Mouse (Mus musculus) neural tube, embryonic 11.5 days (tissue): ENCODE measurements around the gene Sel1l3. TPM values are rescaled to one million over a fixed set of nuclear protein-coding genes. Genes with fewer than 3 reads are reported as not detected.

Source experiments
- ATAC-seq: fragments of 200-750 bp; cut with Nextera tagmentation; 2 replicates; pipeline ENCODE4 v1.8.0; 2017; ENCODE audit warnings: moderate number of reproducible peaks, mild to moderate bottlenecking, moderate TSS enrichment, moderate library complexity; ENCODE audit not compliant: insufficient read depth, low FRiP score, low TSS enrichment
- DNase-seq: peaks from one replicate; pipeline ENCODE4 v3.0.0-alpha.2; 2015; ENCODE audit warnings: low spot score
- H3K27ac ChIP-seq: fragments of 300-500 bp; sonication (generic); 2 replicates; pipeline ENCODE4 v1.5.1; 2014; ENCODE audit warnings: low read depth, mild to moderate bottlenecking, low read length
- H3K27me3 ChIP-seq: fragments of 300-500 bp; sonication (generic); 2 replicates; pipeline ENCODE4 v1.6.1; 2014; ENCODE audit warnings: mild to moderate bottlenecking, low read length, mixed read lengths; ENCODE audit not compliant: control insufficient read depth, insufficient read depth
- H3K36me3 ChIP-seq: fragments of 300-500 bp; sonication (generic); 2 replicates; pipeline ENCODE4 v1.6.1; 2014; ENCODE audit warnings: mild to moderate bottlenecking, low read length, moderate library complexity, mixed read lengths; ENCODE audit not compliant: control insufficient read depth, insufficient read depth
- H3K4me1 ChIP-seq: fragments of 300-500 bp; sonication (generic); 2 replicates; pipeline ENCODE4 v1.6.1; 2014; ENCODE audit warnings: low read length, mixed read lengths; ENCODE audit not compliant: control insufficient read depth, insufficient read depth
- H3K4me2 ChIP-seq: fragments of 300-500 bp; sonication (generic); 2 replicates; pipeline ENCODE4 v1.6.1; 2014; ENCODE audit warnings: low read depth, mild to moderate bottlenecking, moderate library complexity
- H3K4me3 ChIP-seq: fragments of 300-500 bp; sonication (generic); 2 replicates; pipeline ENCODE4 v1.5.1; 2014; ENCODE audit warnings: low read depth, low read length
- H3K9ac ChIP-seq: fragments of 300-500 bp; sonication (generic); 2 replicates; pipeline ENCODE4 v1.6.1; 2014; ENCODE audit warnings: mild to moderate bottlenecking, low read length
- H3K9me3 ChIP-seq: fragments of 300-500 bp; sonication (generic); 2 replicates; pipeline ENCODE4 v1.6.1; 2016; ENCODE audit warnings: low read length; ENCODE audit not compliant: control insufficient read depth
- WGBS: fragments of 180-500 bp; shearing (Covaris S2); extraction: QIAGEN DNeasy Blood & Tissue Kit; methylation state at CpG from one replicate; pipeline ENCODE4 v1.1.7; 2014; 5-methylcytosine and 5-hydroxymethylcytosine counted together
- polyA plus RNA-seq: library from polyadenylated mRNA; unstranded; fragments of >200 nt; fragmentation: Nextera tagmentation; extraction: Ambion mirVana; gene quantifications from 2 replicates; pipeline ENCODE4 v1.2.1, GENCODE M21; 2014

The Sel1l3 gene
- polyA plus RNA-seq, 1 experiment from 2014 or later = 3.4 TPM

DNA sequence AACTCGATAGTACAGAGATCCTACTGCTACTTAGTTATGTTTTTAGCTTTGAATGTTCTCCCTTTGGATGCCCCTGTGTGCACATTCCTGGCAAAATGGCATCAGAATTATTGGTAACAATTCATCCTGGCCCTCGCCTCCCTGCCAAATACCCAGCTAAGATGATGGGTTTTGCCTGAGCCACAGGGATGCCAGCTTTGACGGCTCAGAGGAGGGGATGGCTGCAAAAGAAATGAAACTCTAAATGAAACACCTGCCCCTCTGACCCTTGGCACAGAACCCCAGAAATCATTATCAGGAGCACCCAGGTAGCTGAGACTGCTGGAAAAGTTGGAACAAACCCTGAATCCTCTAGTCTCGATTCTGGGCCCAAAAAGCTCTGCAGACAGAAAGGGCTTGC lies 54.1 kb downstream of the Sel1l3 start:
- no peaks in the 10 kb centered on the region for H3K9me3 ChIP-seq
- no peak overlapping the region for H3K27ac ChIP-seq

DNA sequence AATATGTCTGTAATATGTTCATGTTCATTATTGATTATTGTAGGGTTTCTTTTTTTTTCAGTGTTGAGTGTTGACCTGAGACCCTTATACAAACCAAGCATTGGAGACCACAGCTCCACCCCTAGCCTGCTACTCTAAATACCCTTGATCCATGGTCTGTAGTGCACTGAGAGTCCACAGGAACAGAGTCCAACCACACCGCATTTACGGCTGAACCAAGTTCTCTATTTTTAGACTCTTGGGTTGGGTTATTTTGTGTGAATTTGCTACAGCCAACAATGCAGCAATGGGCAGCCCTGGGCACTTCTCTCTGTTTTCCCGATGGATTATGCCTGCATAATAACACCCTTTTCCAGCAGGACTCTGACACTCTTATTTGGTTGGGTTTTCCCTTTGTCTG lies 54.6 kb downstream of the Sel1l3 start:
- Histone ChIP-seq H3K27ac (no peak overlapping the region), H3K4me1 (no peaks in the 10 kb centered on the region), H3K36me3 (no peaks in the 10 kb centered on the region), H3K4me2 (no peak overlapping the region), H3K27me3 (no peaks in the 10 kb centered on the region), H3K4me3 (no peak overlapping the region), H3K9me3 (no peaks in the 10 kb centered on the region), H3K9ac (no peak overlapping the region)
- ATAC-seq = no peak
- 91% methylated on average over 3 of the region's 3 CpGs for WGBS
- DNase-seq = no peak

More for the DNA sequence above, 54.1 kb downstream of the Sel1l3 start:
- WGBS = 86% methylated on average over 4 of the region's 4 CpGs
- Histone ChIP-seq H3K36me3 (no peaks in the 10 kb centered on the region), H3K27me3 (no peaks in the 10 kb centered on the region), H3K4me3 (no peak overlapping the region), H3K9ac (no peak overlapping the region), H3K4me2 (no peak overlapping the region), H3K4me1 (no peaks in the 10 kb centered on the region)
- DNase-seq (no peak), ATAC-seq (no peak)

DNA sequence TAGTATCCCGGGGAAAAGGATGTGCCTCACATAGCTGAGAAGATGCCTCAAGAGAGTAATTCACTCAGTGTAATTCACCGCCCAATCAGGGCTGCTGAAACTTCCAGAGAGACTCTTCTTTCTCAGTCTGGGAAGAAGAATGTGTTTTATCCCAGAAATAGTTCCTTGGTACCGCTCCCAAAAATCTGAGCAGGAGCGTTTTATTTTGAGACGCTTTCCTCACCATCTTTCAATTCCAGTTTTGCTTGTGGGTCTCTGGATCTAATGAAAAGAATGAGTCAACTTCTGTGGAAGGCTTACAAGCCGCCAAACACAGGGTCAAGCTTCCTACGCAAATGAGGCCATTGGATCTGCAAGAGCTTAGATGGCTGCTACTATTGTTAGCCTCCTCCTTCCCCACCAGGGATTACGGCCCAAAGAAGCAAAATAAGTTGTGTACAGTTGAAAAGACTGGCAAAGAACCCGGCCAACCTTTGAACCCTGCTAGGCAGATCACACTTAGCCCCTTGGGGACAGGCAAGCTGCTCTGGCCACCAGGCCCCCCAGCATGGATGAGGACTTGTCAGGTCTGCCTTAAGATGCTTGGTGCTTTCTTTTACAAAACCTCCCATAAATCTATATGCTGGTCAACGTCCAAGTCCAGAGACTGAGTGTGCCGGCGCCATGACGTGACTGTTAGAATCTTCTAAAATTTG lies 57.6 kb downstream of the Sel1l3 start:
- DNase-seq = no peak
- no peaks in the 10 kb centered on the region for H3K9me3 ChIP-seq
- H3K9ac ChIP-seq = no peak overlapping the region
- H3K4me2 ChIP-seq = no peak overlapping the region
- WGBS = 81% methylated on average over 13 of the region's 13 CpGs
- H3K27ac ChIP-seq = no peak overlapping the region
- H3K4me3 ChIP-seq = no peak overlapping the region
- no peaks in the 10 kb centered on the region for H3K27me3 ChIP-seq
- no peaks in the 10 kb centered on the region for H3K4me1 ChIP-seq
- ATAC-seq = no peak
- H3K36me3 ChIP-seq = no peaks in the 10 kb centered on the region

DNA sequence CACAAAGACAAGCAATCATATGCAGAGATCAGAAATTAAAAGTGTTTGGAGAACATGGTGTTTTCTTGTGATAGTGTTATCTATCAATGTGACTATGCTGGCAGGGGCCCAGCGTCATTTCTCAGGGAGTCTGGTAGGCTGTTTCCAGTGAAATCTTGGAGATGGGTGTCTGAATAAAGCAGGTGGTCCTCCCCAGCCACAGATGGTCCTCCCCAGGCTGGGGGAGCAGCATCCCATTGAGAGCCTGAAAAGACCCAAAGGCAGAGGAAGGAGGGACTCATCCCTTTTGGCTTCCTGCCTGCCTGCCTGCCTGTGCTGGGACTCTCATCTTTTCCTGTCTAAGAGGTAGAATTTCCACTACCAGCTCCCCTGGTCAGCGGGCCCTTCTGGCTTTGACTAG lies 59.2 kb downstream of the Sel1l3 start:
- Histone ChIP-seq H3K4me3 (no peak overlapping the region), H3K9ac (no peak overlapping the region), H3K4me1 (no peaks in the 10 kb centered on the region), H3K27ac (no peak overlapping the region), H3K4me2 (no peak overlapping the region), H3K36me3 (no peaks in the 10 kb centered on the region), H3K9me3 (no peaks in the 10 kb centered on the region), H3K27me3 (no peaks in the 10 kb centered on the region)
- ATAC-seq = no peak
- no peak for DNase-seq
- 80% methylated on average over 2 of the region's 2 CpGs for WGBS

DNA sequence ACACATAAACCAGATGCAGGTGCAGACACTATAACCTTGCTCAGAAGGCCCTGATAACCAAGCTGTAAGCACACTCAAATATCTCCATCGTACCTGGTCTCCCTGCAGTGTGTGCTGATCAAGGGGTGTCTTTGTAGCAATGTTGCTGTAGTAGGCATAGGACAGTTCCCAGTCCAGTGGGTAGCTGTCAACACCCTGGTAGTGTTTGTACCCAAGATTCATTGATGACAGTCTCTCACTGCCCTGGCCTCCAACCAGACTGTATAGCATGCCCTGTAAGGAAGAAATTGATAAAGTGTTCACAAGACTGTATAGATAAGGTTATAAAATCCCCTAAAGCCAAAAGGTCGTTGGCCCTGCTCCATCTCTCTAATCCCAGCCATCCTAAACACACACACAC lies 59.6 kb downstream of the Sel1l3 start:
- no peak overlapping the region for H3K27ac ChIP-seq
- H3K4me1 ChIP-seq = no peaks in the 10 kb centered on the region
- DNase-seq = no peak
- H3K9ac ChIP-seq = no peak overlapping the region
- no peak overlapping the region for H3K4me3 ChIP-seq
- no peak overlapping the region for H3K4me2 ChIP-seq
- no peak for ATAC-seq
- no peaks in the 10 kb centered on the region for H3K36me3 ChIP-seq
- no peaks in the 10 kb centered on the region for H3K9me3 ChIP-seq
- H3K27me3 ChIP-seq = no peaks in the 10 kb centered on the region
- 83% methylated on average over 2 of the region's 2 CpGs for WGBS

DNA sequence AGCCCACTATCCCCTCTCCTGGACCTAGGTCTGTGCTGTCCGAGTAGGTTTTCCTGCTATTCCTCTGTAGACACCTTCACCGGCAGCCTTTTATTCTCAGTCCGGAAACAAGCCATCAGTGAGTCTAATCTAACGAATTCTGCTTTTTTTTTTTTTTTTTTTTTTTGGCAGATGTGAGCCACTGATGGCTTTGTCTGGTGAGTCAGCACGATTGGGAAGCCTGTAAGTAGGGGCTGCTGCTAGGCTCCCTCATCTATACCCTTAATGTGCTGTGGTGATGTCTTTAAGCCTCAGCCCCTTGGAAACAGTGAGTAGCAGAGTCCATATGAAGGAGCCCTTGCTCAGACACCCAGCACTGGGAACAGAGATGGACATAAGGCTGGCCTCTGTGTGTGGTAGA lies 60.6 kb downstream of the Sel1l3 start:
- DNase-seq (no peak), ATAC-seq (no peak)
- H3K4me2 ChIP-seq = no peak overlapping the region
- H3K27ac ChIP-seq = no peak overlapping the region
- H3K4me1 ChIP-seq = no peaks in the 10 kb centered on the region; the same call in 1 of the 2 replicates
- H3K36me3 ChIP-seq = no peaks in the 10 kb centered on the region
- no peak overlapping the region for H3K4me3 ChIP-seq
- no peaks in the 10 kb centered on the region for H3K9me3 ChIP-seq
- H3K27me3 ChIP-seq = no peaks in the 10 kb centered on the region
- no peak overlapping the region for H3K9ac ChIP-seq
- 84% methylated on average over 5 of the region's 5 CpGs for WGBS

DNA sequence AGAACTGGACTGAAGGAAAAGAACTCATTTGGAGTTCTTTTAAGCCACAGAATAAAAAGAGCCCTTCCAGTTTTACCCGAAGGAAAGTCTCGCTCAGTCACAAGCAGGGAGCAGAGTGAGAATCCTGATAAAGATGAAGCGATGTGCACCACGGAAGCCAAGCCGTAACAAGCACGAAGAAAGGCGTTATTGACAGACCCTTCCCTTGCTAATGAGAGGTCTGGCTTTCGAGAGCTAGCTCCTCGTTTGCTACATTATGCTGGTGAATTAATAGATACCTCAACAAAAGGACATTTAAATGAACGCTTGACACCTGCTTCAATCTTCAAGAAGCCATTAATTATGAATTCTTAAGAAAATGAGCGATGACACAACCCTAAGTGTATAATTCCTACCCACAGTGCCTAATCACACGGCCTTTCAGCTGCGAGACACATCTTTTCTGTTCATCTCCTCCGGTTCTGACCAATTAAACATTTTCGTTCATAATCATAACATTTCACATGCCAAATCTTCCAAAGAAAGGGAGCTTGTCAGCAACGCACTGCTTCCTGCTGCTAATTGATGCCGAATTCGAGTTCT lies 62.3 kb downstream of the Sel1l3 start:
- WGBS = 81% methylated on average over 18 of the region's 18 CpGs
- H3K36me3 ChIP-seq = no peaks in the 10 kb centered on the region
- no peaks in the 10 kb centered on the region for H3K27me3 ChIP-seq
- H3K9me3 ChIP-seq = no peaks in the 10 kb centered on the region
- no peak for ATAC-seq
- no peak overlapping the region for H3K4me2 ChIP-seq
- H3K4me3 ChIP-seq = no peak overlapping the region
- DNase-seq = no peak
- H3K27ac ChIP-seq = no peak overlapping the region
- no peaks in the 10 kb centered on the region; the same call in 1 of the 2 replicates for H3K4me1 ChIP-seq
- no peak overlapping the region for H3K9ac ChIP-seq

DNA sequence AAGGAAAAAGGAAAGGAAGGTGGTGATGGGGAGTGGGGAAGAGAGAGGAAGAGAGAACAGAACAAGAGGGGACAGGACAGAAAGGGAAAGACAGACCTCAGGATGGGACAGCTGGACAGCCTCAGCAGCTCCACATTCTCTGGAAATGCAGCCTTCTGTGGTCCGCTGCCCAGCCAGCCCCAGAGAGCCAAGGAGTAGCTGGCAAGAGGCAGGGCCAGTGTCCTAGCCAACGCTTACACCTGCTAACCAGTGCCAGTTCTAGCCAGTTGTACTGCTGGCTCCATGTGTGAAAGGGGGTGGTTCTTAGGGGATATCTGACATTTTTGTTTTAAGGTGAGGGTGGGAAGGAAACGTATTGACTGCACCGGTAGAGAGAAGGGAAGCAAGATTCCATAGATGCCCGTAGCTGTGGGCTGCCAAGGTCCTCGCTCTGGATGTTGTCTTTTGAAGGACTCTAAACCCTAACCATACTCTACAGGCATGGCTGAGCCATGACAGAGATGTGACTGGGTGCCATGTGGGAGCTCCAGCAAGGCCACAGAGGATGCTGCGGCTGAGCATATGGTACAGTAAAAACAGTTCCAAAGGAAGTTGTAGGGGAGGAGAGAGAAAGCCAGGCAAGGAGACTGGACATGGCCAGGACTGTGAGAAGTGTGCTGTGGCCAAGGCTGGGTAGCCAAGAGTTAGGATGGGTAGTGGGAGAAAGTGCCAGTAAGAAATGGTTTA lies 64.6 kb downstream of the Sel1l3 start:
- DNase-seq (no peak), ATAC-seq (no peak)
- Histone ChIP-seq H3K4me2 (no peak overlapping the region), H3K4me3 (no peak overlapping the region), H3K27me3 (no peaks in the 10 kb centered on the region), H3K9ac (no peak overlapping the region), H3K27ac (no peak overlapping the region), H3K36me3 (no peaks in the 10 kb centered on the region), H3K4me1 (peaks cover 2% of the 10 kb centered on the region; the same call in 1 of the 2 replicates), H3K9me3 (no peaks in the 10 kb centered on the region)
- 87% methylated on average over 7 of the region's 7 CpGs for WGBS
